Mouse (Mus musculus) G1E (cell line): ENCODE results near the gene Synrg. TPM values are rescaled to one million over a fixed set of nuclear protein-coding genes. Genes with fewer than 3 reads are reported as not detected.

Source experiments
- ATAC-seq: 2 replicates; pipeline ENCODE4 v1.8.0; 2016; ENCODE audit warnings: mild to moderate bottlenecking; ENCODE audit not compliant: insufficient number of reproducible peaks, poor library complexity, low FRiP score, severe bottlenecking; ENCODE audit errors: extremely low read depth
- DNase-seq: peaks from one replicate; pipeline ENCODE4 v3.0.0; 2012; ENCODE audit warnings: low spot score
- H3K27me3 ChIP-seq: 2 replicates; pipeline ENCODE4 v1.6.1; 2012; ENCODE audit warnings: mild to moderate bottlenecking, low read length, inconsistent platforms; ENCODE audit not compliant: insufficient read depth
- H3K36me3 ChIP-seq: replicated peaks from 2 replicates; pipeline ENCODE3; 2012; ENCODE audit warnings: mild to moderate bottlenecking, inconsistent platforms
- H3K4me1 ChIP-seq: 2 replicates; pipeline ENCODE4 v1.6.1; 2012; ENCODE audit warnings: low read depth, low read length, inconsistent platforms, mixed read lengths; ENCODE audit not compliant: insufficient read depth
- H3K4me3 ChIP-seq: 2 replicates; pipeline ENCODE4 v1.5.1; 2012; ENCODE audit warnings: low read depth, mild to moderate bottlenecking, inconsistent platforms, low read length, moderate library complexity, mixed read lengths
- H3K9me3 ChIP-seq: replicated peaks from 2 replicates; pipeline ENCODE4 v1.6.1; 2012; ENCODE audit warnings: inconsistent platforms
- CTCF ChIP-seq: IDR thresholded peaks from 2 replicates; pipeline ENCODE4 v1.5.1; 2012; ENCODE audit warnings: low read depth, low read length, inconsistent platforms, mixed read lengths
- GATA1 ChIP-seq: IDR thresholded peaks from 2 replicates; pipeline ENCODE4 v1.6.1; 2012; ENCODE audit warnings: borderline replicate concordance, low read length, inconsistent platforms, mixed read lengths
- GATA2 ChIP-seq: IDR thresholded peaks from 2 replicates; pipeline ENCODE4 v1.6.1; 2012; ENCODE audit warnings: low read depth, low read length, inconsistent platforms, borderline replicate concordance
- POLR2AphosphoS5 ChIP-seq: IDR thresholded peaks from 2 replicates; pipeline ENCODE4 v1.6.1; 2012; ENCODE audit warnings: low read depth, low read length, inconsistent platforms; ENCODE audit not compliant: insufficient replicate concordance
- TAL1 ChIP-seq: conservative IDR thresholded peaks from 2 replicates; pipeline ENCODE4 v1.6.1; 2012; ENCODE audit warnings: low read depth, low read length, inconsistent platforms, mixed read lengths
- polyA plus RNA-seq: library from polyadenylated mRNA; stranded (reverse); fragments of >175 nt; gene quantifications from 2 replicates; pipeline ENCODE4 v1.2.3, GENCODE M21; 2012
- total RNA-seq, 2 experiments: library from RNA; stranded (forward) in 1 of 2; stranded (reverse) in 1 of 2; fragments of 200-1000 nt in 1 of 2; fragments of >200 nt in 1 of 2; fragmentation: Nextera tagmentation in 1 of 2; gene quantifications; 2 replicates each; pipeline ENCODE4 v1.2.3; 2014 to 2017

Synrg gene
- total and polyA plus RNA-seq, 3 experiments: 10.7 to 41.7 (median 17.4) TPM

DNA sequence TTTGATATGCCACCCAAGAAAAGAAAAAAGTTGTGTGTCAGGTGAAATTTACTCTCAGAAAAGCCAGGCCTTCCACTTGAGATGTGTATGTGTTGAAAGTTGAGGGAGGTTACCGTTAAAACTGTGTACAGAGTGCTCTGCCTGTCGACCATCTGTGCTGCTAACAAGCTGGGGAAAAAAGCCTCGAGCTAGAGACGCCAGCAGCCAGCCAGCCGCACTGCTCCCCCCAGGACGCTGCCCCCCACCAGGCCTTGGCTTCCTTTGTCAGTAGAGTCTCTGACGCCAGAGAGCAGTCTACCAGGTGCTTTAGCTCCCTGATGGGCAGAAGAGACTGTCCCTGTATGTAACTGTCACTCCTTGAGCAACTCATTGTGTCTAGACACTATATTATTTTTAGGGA lies 48.9 kb downstream of the Synrg start:
- no peak for ATAC-seq
- no peak for TF ChIP-seq TAL1
- TF ChIP-seq CTCF: no peak
- TF ChIP-seq GATA2: no peak
- no peak for TF ChIP-seq POLR2AphosphoS5
- Histone ChIP-seq H3K36me3 (peaks cover 84% of the 10 kb centered on the region), H3K4me3 (no peak overlapping the region), H3K4me1 (peaks cover 7% of the 10 kb centered on the region), H3K27me3 (no peaks in the 10 kb centered on the region), H3K9me3 (no peaks in the 10 kb centered on the region)
- no peak for DNase-seq

DNA sequence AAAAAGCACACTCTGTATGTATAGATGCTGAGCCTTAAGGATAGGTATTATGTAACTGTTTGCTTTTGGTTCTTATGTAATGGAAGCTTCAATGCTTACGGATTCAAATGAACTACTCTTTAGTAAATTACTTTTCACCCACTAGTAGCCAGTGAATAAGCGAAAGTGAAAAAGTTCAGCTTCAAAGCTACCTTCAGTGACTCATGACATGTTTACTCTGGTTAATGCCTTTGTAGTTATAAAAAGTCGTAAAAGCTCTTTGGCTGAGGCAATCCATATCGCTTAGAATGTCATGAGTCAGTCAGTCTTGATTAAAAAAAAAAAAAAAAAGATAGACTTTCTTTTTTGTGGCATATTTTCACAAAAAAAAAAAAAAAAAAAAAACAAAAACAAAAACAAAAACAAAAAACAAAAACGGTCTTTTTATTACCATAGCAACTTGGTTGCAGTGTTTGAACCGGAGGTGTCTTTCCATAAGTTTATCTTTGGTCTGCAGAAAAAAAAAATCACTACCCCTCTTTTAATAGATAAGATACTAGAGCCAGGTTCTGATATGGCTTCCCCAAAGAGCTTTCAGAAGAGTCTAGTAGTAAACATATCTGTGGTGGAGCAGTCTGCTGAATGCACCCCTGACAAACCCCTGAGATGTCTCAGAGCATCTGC lies 52.0 kb downstream of the Synrg start:
- no peak for TF ChIP-seq GATA1
- no peak for TF ChIP-seq TAL1
- TF ChIP-seq POLR2AphosphoS5: no peak
- no peak for TF ChIP-seq CTCF
- no peak for TF ChIP-seq GATA2
- peaks cover 7% of the 10 kb centered on the region for H3K4me1 ChIP-seq
- DNase-seq (no peak), ATAC-seq (no peak)
- no peak overlapping the region for H3K4me3 ChIP-seq
- peaks cover 82% of the 10 kb centered on the region for H3K36me3 ChIP-seq
- H3K27me3 ChIP-seq: no peaks in the 10 kb centered on the region
- H3K9me3 ChIP-seq: no peaks in the 10 kb centered on the region

DNA sequence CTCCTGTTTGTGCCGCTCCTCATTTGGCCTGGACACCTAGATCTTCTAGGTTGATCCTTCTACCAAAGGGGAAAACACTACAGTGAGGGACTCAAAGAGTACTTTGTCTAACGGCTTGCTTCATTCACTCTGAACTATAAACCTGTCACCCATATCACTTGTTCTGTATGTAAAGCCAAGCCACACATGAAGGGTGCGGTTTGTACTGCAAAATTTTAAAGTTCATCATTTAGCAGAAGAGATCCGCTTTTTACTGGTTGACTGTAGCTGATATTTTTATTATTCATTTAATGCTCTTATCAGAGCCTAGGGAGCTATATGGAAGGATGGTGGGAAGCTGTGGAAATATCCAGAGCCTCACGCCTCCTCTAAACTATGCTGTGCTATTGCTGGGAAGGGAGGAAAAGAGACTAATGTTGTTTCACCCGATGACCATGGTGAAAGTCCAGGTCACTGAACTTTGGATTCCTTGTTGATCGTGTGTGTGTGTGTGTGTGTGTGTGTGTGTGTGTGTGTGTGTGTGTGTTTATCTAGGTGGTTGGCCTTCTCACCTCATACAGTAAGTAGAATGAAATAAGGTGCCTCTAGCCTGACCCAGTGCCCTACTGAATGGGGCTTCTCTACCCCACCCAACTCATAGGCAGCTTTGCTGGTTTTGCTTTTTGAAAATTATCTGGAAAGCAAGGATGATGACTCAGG lies 52.7 kb downstream of the Synrg start:
- no peak for DNase-seq
- no peak for TF ChIP-seq POLR2AphosphoS5
- no peak for TF ChIP-seq CTCF
- no peak for TF ChIP-seq GATA2
- TF ChIP-seq TAL1: no peak
- no peak for TF ChIP-seq GATA1
- no peak for ATAC-seq

DNA sequence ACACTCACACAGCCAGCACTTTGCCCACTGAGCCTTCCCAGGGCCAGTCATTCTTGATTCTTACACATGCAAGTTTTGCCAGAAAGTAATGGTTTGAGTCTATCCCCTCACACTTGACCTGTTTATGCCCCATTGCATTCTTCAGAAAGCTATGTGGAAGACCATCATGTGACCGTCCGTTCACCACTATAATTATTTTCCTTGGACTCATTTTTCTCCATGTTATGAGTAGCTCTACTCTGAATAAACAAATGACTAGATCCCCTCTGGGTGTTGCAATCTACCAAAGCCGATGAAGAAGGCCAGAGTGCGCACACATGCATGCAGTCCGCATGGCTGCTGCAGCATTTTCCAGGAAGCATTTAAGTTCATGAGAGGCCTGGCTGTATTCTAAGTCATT lies 63.0 kb downstream of the Synrg start:
- H3K27me3 ChIP-seq: no peaks in the 10 kb centered on the region
- no peaks in the 10 kb centered on the region for H3K4me1 ChIP-seq
- ATAC-seq (no peak), DNase-seq (no peak)
- H3K4me3 ChIP-seq: no peak overlapping the region
- TF ChIP-seq TAL1: no peak
- no peak for TF ChIP-seq POLR2AphosphoS5
- no peak for TF ChIP-seq GATA1
- TF ChIP-seq CTCF: no peak
- no peak for TF ChIP-seq GATA2
- peaks cover 95% of the 10 kb centered on the region for H3K36me3 ChIP-seq
- peaks cover 3% of the 10 kb centered on the region; the same call in 1 of the 2 replicates for H3K9me3 ChIP-seq

More for the DNA sequence above, 52.7 kb downstream of the Synrg start:
- Histone ChIP-seq H3K4me3 (no peak overlapping the region), H3K4me1 (peaks cover 7% of the 10 kb centered on the region), H3K27me3 (no peaks in the 10 kb centered on the region), H3K9me3 (no peaks in the 10 kb centered on the region), H3K36me3 (peaks cover 83% of the 10 kb centered on the region)

DNA sequence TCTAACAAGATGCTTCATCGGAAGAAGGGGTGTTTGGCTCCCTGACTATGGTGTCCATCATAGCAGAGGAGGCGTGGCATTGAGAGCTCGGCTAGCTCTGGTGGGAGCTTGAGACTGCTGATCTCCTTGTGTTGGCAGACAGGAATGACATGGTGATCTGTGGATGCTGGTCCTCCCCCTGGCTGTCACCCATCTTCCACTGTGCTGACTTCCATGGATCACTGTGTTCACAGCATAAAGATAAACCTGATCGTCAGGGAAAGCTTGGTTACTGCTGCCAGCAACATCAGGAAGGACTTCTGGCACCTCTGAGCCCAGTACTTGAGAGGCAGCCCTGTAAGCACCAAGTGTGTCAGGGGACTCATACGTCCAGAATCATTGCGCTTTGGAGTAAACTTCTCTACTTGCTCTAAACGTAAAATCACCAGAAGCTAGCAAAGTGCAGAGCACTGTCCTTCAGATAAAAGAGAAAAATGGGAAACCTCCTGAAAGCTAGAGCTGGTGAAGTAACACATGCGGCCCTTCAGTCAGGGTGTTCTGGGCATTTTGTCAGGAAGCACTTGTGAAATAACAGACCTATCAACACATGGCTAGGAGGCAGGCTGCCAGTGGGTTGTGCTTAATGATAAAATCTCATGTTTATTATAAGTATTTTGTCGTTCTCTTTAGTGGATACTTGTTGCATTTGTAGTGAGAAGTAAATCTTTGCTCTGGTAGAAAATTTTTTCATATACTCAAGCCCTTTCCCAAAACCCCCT lies 64.2 kb downstream of the Synrg start:
- no peak for DNase-seq
- Histone ChIP-seq H3K27me3 (no peaks in the 10 kb centered on the region), H3K9me3 (peaks cover 3% of the 10 kb centered on the region; the same call in 1 of the 2 replicates), H3K4me3 (no peak overlapping the region), H3K36me3 (peaks cover 95% of the 10 kb centered on the region), H3K4me1 (no peaks in the 10 kb centered on the region)
- TF ChIP-seq GATA1 (no peak), TAL1 (no peak), POLR2AphosphoS5 (no peak)
- ATAC-seq: no peak

DNA sequence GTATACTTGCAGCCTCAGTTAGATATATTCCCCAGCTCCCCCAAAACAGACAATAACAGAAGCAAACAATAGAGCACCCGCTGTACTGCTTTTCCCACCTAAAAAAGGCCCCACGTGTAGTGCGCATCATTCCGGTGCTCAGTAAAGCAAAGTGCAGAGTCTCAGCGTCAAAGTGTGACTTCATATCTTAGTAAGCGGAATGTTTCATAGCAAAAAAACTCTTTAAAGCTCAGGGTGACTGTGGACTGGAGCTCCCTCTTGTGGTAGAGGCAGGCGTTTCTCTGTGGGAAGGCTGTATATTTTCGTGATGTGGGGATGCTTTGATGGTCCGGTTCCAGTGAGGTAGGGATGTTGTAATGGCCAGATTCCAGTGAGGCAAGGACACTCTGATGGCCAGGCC lies 67.7 kb downstream of the Synrg start:
- Histone ChIP-seq H3K9me3 (no peaks in the 10 kb centered on the region), H3K27me3 (no peaks in the 10 kb centered on the region), H3K4me1 (no peaks in the 10 kb centered on the region), H3K4me3 (no peak overlapping the region), H3K36me3 (peaks cover 85% of the 10 kb centered on the region)
- DNase-seq (peak; percentile 8), ATAC-seq (no peak)
- TF ChIP-seq GATA2 (no peak), CTCF (peak; percentile 82)
